Mouse (Mus musculus) neural tube, embryonic 13.5 days (tissue): ENCODE results near the gene Boc. TPM values are rescaled to one million over a fixed set of nuclear protein-coding genes. Genes with fewer than 3 reads are reported as not detected.

ENCODE experiments used
- ATAC-seq: fragments of 200-750 bp; cut with Nextera tagmentation; 2 replicates; pipeline ENCODE4 v1.8.0; 2017; ENCODE audit warnings: low read depth, mild to moderate bottlenecking, moderate TSS enrichment, moderate library complexity
- H3K27ac ChIP-seq: fragments of 300-500 bp; sonication (generic); replicated peaks from 2 replicates; pipeline ENCODE4 v1.5.1; 2015; ENCODE audit warnings: moderate library complexity, mild to moderate bottlenecking, inconsistent platforms
- H3K27me3 ChIP-seq: fragments of 300-500 bp; sonication (generic); 2 replicates; pipeline ENCODE4 v1.6.1; 2015; ENCODE audit warnings: mild to moderate bottlenecking, inconsistent platforms
- H3K36me3 ChIP-seq: fragments of 300-500 bp; sonication (generic); 2 replicates; pipeline ENCODE4 v1.6.1; 2015; ENCODE audit warnings: mild to moderate bottlenecking, inconsistent platforms
- H3K4me1 ChIP-seq: fragments of 300-500 bp; sonication (generic); replicated peaks from 2 replicates; pipeline ENCODE4 v1.6.1; 2015; ENCODE audit warnings: inconsistent platforms
- H3K4me2 ChIP-seq: fragments of 300-500 bp; sonication (generic); 2 replicates; pipeline ENCODE4 v1.6.1; 2015; ENCODE audit warnings: inconsistent platforms, mild to moderate bottlenecking, moderate library complexity
- H3K4me3 ChIP-seq: fragments of 300-500 bp; sonication (generic); 2 replicates; pipeline ENCODE4 v1.5.1; 2015; ENCODE audit warnings: mild to moderate bottlenecking, inconsistent platforms
- H3K9ac ChIP-seq: fragments of 300-500 bp; sonication (generic); 2 replicates; pipeline ENCODE4 v1.6.1; 2015; ENCODE audit warnings: moderate library complexity, mild to moderate bottlenecking, inconsistent platforms
- H3K9me3 ChIP-seq: fragments of 300-500 bp; sonication (generic); 2 replicates; pipeline ENCODE4 v1.6.1; 2016; ENCODE audit warnings: inconsistent platforms
- WGBS: fragments of 180-500 bp; shearing (Covaris S2); methylation state at CpG from one replicate; pipeline ENCODE4 v1.1.7; 2015; 5-methylcytosine and 5-hydroxymethylcytosine counted together
- polyA plus RNA-seq: library from polyadenylated mRNA; unstranded; fragments of >200 nt; fragmentation: Nextera tagmentation; extraction: Ambion mirVana; gene quantifications from 2 replicates; pipeline ENCODE4 v1.2.1, GENCODE M21; 2015

Gene Boc
- polyA plus RNA-seq, 1 experiment from 2014 or later: 11.5 TPM

DNA sequence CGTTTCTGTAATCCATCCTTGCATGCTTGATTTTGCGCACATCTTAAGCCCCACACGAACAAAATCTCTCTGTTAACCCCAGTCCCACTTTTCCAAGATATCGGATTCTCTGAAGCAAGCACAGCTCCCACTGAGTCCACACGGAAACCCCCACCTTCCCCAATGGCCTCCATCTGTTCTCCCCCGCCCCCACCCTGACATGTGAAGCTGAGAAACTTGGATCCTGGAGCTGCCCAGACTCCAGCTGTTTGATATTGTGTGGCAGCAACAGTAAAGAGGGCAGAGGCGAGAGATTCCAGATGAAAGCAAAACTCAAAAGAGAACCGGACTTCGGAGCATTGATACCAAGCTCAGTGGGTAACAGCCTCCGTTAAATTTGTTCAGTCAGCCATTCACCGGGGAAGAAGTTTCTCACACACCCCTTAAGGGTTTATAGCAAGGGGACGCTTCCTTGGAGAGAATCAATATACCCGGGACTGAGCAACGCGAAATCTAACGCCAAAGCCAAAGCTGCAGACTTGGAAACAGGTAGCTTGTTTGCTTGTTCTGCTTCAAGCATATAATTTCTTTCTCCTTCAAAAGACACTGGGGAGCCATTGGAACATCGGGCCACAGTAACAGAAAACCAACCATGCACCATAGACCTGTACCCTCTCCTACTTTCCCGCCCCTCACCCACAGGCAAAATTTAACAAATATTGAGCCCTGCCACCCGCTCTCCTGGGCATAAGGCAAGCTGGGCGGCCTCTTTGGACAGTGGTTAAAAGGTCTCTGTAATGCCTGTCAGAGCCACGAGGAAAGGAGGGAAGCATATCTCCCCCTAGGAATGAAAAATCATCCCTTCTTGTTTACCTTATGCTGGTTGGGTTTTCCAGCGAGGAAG, 6.9 kb upstream of the Boc start:
- Histone ChIP-seq H3K36me3 (no peaks in the 10 kb centered on the region), H3K9me3 (no peaks in the 10 kb centered on the region), H3K4me2 (peak overlapping the region; percentile 45), H3K9ac (0 out of 2 replicates have a peak overlapping the region, but pooled peaks have one; percentile 12), H3K4me1 (peaks cover 19% of the 10 kb centered on the region), H3K4me3 (0 out of 2 replicates have a peak overlapping the region, but pooled peaks have one; percentile 10), H3K27ac (peak overlapping the region; percentile 18; the same call in 1 of the 2 replicates), H3K27me3 (no peaks in the 10 kb centered on the region)
- 38% methylated on average over 22 of the region's 22 CpGs for WGBS
- no peak for ATAC-seq

DNA sequence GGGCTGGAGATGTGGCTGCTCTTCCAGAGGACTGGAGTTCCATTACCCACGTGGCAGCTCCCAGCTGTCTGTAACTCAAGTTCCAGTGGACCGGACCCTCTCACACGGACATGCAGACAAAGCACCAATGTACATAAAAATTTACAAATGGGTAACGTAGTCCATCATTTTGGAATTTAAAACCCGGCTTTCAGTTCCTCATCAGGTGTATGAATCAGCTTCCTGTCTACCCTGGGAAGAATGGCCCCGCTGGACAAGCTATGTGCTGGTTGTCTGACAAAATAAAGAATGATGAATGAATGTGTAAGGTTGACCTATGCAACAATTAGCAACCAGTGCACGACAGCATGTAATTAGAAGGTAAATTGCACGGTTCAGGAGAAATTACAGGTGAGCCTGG, 5.7 kb upstream of the Boc start:
- Histone ChIP-seq H3K4me3 (no peak overlapping the region), H3K27ac (no peak overlapping the region), H3K9ac (no peak overlapping the region), H3K9me3 (no peaks in the 10 kb centered on the region), H3K27me3 (no peaks in the 10 kb centered on the region), H3K4me2 (no peak overlapping the region), H3K4me1 (peaks cover 20% of the 10 kb centered on the region), H3K36me3 (no peaks in the 10 kb centered on the region)
- 59% methylated on average over 8 of the region's 8 CpGs for WGBS
- ATAC-seq: no peak

GRCm38 (mm10) chr16:44562061-44562460, 3.4 kb upstream of the Boc start:
- no peak overlapping the region for H3K9ac ChIP-seq
- peaks cover 33% of the 10 kb centered on the region for H3K4me1 ChIP-seq
- no peaks in the 10 kb centered on the region for H3K36me3 ChIP-seq
- H3K9me3 ChIP-seq: no peaks in the 10 kb centered on the region
- no peak overlapping the region for H3K4me2 ChIP-seq
- no peaks in the 10 kb centered on the region for H3K27me3 ChIP-seq
- no peak for ATAC-seq
- H3K27ac ChIP-seq: no peak overlapping the region
- H3K4me3 ChIP-seq: no peak overlapping the region
- WGBS: 73% methylated on average over 3 of the region's 3 CpGs

- Histone ChIP-seq H3K9me3 (no peaks in the 10 kb centered on the region), H3K9ac (no peak overlapping the region), H3K36me3 (no peaks in the 10 kb centered on the region), H3K27me3 (no peaks in the 10 kb centered on the region), H3K4me3 (no peak overlapping the region), H3K4me2 (no peak overlapping the region), H3K4me1 (peaks cover 42% of the 10 kb centered on the region), H3K27ac (no peak overlapping the region)
- 13% methylated on average over 1 of the region's 1 CpGs for WGBS
- no peak for ATAC-seq
These were observed 1.5 kb upstream of the Boc start for GRCm38 (mm10) chr16:44560214-44560613.

GRCm38 (mm10) chr16:44559330-44559695, 616 bp upstream of the Boc start:
- H3K4me3 ChIP-seq: peak overlapping the region; percentile 69
- H3K27me3 ChIP-seq: no peaks in the 10 kb centered on the region
- H3K4me2 ChIP-seq: peak overlapping the region; percentile 77
- 5% methylated on average over 5 of the region's 5 CpGs for WGBS
- H3K4me1 ChIP-seq: peaks cover 40% of the 10 kb centered on the region
- H3K9me3 ChIP-seq: no peaks in the 10 kb centered on the region
- H3K9ac ChIP-seq: peak overlapping the region; percentile 95; the same call in 1 of the 2 replicates
- H3K27ac ChIP-seq: no peak overlapping the region
- no peak for ATAC-seq
- no peaks in the 10 kb centered on the region for H3K36me3 ChIP-seq

GRCm38 (mm10) chr16:44557661-44558470, 831 bp downstream of the Boc start:
- no peaks in the 10 kb centered on the region for H3K36me3 ChIP-seq
- H3K9ac ChIP-seq: peak overlapping the region; percentile 95
- H3K27ac ChIP-seq: peak overlapping the region; percentile 87
- no peaks in the 10 kb centered on the region for H3K9me3 ChIP-seq
- peak overlapping the region; percentile 69 for H3K4me3 ChIP-seq
- no peaks in the 10 kb centered on the region for H3K27me3 ChIP-seq
- peak overlapping the region; percentile 77 for H3K4me2 ChIP-seq
- under 1% methylated on average over 47 of the region's 47 CpGs for WGBS
- peak; percentile 84 for ATAC-seq
- H3K4me1 ChIP-seq: peaks cover 47% of the 10 kb centered on the region

DNA sequence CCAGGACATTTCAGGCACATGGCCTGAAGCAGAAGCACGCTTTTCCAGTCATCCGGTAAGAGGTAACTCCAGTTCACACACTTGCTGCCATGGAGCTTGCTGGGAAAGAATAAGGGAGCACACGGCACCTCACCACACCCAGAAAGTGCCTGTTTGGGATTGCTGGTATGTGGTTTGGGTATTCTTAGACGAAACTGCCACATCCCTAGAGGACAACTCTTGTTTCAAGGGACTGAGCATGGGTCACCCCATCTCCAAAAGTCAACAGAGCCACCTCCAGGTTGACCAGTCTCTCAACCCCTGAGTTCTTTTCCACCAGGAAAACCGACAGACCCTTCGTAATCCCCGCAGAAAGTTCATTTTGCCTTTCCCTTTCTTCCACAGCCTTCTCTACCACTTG, 1.6 kb downstream of the Boc start:
- H3K27me3 ChIP-seq: no peaks in the 10 kb centered on the region
- H3K9ac ChIP-seq: peak overlapping the region; percentile 95
- H3K4me2 ChIP-seq: peak overlapping the region; percentile 77
- peaks cover 54% of the 10 kb centered on the region for H3K4me1 ChIP-seq
- ATAC-seq: no peak
- WGBS: 13% methylated on average over 7 of the region's 7 CpGs
- H3K9me3 ChIP-seq: no peaks in the 10 kb centered on the region
- H3K36me3 ChIP-seq: no peaks in the 10 kb centered on the region
- H3K4me3 ChIP-seq: peak overlapping the region; percentile 69
- H3K27ac ChIP-seq: peak overlapping the region; percentile 87

DNA sequence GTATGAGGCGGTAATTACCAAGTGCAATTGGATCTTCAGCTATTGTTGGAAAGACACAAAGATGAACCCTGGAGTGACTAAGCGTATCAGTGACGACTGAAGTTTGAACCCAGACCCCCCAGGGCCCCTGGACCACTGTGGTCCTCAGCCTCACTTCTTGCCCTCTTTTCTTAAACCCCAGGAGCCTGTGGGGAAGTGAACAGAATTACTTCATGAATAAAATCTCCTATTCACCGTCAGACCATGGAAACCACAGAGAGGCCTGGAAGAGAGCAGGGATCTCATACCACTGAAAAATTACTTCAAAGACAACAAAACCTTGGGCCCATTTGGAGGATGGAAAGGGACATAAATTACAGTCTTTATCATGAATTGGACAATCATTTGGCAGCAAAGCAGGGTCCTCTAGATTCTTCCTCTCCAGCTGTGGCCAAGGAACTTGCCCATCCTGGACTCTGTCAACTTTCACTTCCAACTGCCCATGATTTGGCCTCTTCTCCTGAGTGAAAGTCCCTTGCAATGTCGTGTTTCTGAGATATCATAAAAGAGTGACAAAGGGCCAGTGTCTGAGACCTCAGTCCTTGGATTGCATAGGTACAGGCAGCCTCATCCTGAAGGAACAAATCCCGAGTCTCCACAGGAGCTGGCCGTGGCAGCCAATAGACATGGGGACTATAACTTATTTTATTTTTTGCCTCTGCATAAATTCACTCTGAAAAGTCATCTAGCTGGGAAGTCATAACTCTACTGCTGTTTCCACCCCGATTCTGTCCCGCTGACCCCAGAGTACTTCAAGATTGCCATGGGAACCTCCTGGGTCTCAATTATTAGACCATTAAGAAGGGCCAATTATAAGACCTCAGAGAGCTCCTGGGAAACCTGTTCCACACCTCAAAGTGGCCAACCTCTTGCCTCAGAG, 2.6 kb downstream of the Boc start:
- no peaks in the 10 kb centered on the region for H3K36me3 ChIP-seq
- peak overlapping the region; percentile 69 for H3K4me3 ChIP-seq
- H3K9ac ChIP-seq: peak overlapping the region; percentile 95
- ATAC-seq: no peak
- peak overlapping the region; percentile 77 for H3K4me2 ChIP-seq
- H3K27ac ChIP-seq: peak overlapping the region; percentile 87
- 17% methylated on average over 9 of the region's 9 CpGs for WGBS
- no peaks in the 10 kb centered on the region for H3K9me3 ChIP-seq
- H3K4me1 ChIP-seq: peaks cover 65% of the 10 kb centered on the region
- H3K27me3 ChIP-seq: no peaks in the 10 kb centered on the region

GRCm38 (mm10) chr16:44553861-44554260, 4.8 kb downstream of the Boc start:
- Histone ChIP-seq H3K9me3 (no peaks in the 10 kb centered on the region), H3K27me3 (no peaks in the 10 kb centered on the region), H3K4me1 (peaks cover 81% of the 10 kb centered on the region), H3K9ac (no peak overlapping the region), H3K4me2 (peak overlapping the region; percentile 42), H3K4me3 (no peak overlapping the region), H3K36me3 (no peaks in the 10 kb centered on the region), H3K27ac (no peak overlapping the region)
- no peak for ATAC-seq
- 47% methylated on average over 8 of the region's 8 CpGs for WGBS

DNA sequence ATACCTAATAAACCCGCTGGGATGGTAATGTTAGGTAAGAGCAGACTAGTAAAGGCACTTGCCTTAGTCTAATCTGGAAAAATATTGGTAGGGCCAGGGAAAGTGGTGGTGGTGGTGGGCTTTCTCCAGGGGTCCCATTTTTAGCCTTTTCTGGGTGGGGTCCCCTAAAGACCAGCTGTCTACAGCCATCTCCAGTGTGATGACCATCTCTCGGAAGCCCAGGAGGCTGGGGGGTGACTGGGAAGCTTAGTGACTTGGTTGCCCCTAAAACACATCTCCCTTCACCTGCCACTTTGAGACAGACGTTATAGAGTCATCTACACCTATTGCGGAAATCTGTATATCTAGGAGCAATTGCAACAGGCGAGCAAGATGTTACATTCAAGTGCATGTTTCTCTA, 6.0 kb downstream of the Boc start:
- Histone ChIP-seq H3K9me3 (no peaks in the 10 kb centered on the region), H3K27me3 (no peaks in the 10 kb centered on the region), H3K4me3 (no peak overlapping the region), H3K36me3 (no peaks in the 10 kb centered on the region), H3K4me1 (peaks cover 80% of the 10 kb centered on the region), H3K9ac (no peak overlapping the region), H3K27ac (peak overlapping the region; percentile 57; the same call in 1 of the 2 replicates), H3K4me2 (peak overlapping the region; percentile 42)
- WGBS: 72% methylated on average over 5 of the region's 5 CpGs
- no peak for ATAC-seq

DNA sequence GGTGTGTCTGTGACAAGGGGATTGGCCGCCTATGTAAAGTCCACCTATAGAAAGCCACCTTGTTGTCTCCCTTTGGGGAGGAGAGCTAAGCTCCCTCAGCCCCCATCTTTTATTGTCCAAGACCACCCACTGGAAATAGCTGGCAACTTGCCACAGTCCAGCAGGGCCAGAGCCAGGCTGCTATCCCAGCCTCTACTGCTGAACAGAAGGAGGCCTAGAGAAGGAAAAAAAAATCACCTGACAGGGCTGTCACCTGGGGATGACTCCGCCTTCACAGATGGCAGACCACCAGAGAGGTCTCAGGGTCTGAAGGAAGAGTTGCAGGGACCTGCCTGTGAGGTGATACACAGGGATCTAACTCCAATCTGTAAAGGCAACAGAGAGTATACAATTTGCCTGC, 6.7 kb downstream of the Boc start:
- no peaks in the 10 kb centered on the region for H3K9me3 ChIP-seq
- ATAC-seq: peak; percentile 15; the same call in 1 of the 2 replicates
- H3K36me3 ChIP-seq: no peaks in the 10 kb centered on the region
- H3K4me2 ChIP-seq: peak overlapping the region; percentile 42
- H3K4me3 ChIP-seq: no peak overlapping the region
- 57% methylated on average over 2 of the region's 2 CpGs for WGBS
- peak overlapping the region; percentile 39; the same call in 1 of the 2 replicates for H3K9ac ChIP-seq
- H3K27me3 ChIP-seq: no peaks in the 10 kb centered on the region
- H3K27ac ChIP-seq: peak overlapping the region; percentile 57
- peaks cover 80% of the 10 kb centered on the region for H3K4me1 ChIP-seq
